Comparison of ENCODE assay signal across 11 mouse cellular contexts in genomic region chr11:96332105-96332504, GRCm38 (mm10). TPM values are rescaled to one million over a fixed set of nuclear protein-coding genes. Genes with fewer than 3 reads are reported as not detected.
DNase-seq lines count a peak whose midpoint lies in the region; ATAC-seq lines count a peak whose summit lies in the region.
"Had no signal": no experiment of that assay in that cellular context is flagged by ENCODE, and none has a peak within 500 bp of the region (broad histone marks: within the 10 kb centered on the region; RNA-seq: fewer than 3 reads in every experiment).

No protein-coding gene starts in this region.

- no peak for DNase-seq in heart, postnatal 4 days
- DNase-seq in neural tube, embryonic 11.5 days (ENCODE audit: low spot score) = peak; percentile 58
- no peak for DNase-seq in neural tube, embryonic 10.5 days (ENCODE audit: extremely low spot score, low spot score)
- no peak for DNase-seq in left cerebral cortex, postnatal 14 days (ENCODE audit: low spot score in 2 of 2)
- no peak for DNase-seq in urinary bladder, postnatal 25 days (ENCODE audit: low spot score)
- DNase-seq in layer of hippocampus, adult 9-10 months (ENCODE audit: low spot score) = no peak

- no peaks in the 10 kb centered on the region for H3K9me3 ChIP-seq in heart, embryonic 14.5 days (ENCODE audit: control insufficient read depth, low read length)
- H3K9me3 ChIP-seq in neural tube, embryonic 11.5 days (ENCODE audit: control insufficient read depth, low read length) = no peaks in the 10 kb centered on the region
- no peaks in the 10 kb centered on the region for H3K9me3 ChIP-seq in limb, embryonic 12.5 days
- H3K9me3 ChIP-seq: forebrain, embryonic 13.5 days; midbrain, embryonic 15.5 days had no signal

- no peak overlapping the region for H3K27ac ChIP-seq in heart, embryonic 14.5 days (replicated peaks in 1 of 2; ENCODE audit: control insufficient read depth in 1 of 2, insufficient read depth in 1 of 2, low read depth in 2 of 2, low read length in 2 of 2)
- peak overlapping the region; percentile 100 for H3K27ac ChIP-seq in neural tube, embryonic 11.5 days (ENCODE audit: low read depth, low read length)
- H3K27ac ChIP-seq in limb, embryonic 12.5 days = no peak overlapping the region
- H3K27ac ChIP-seq: forebrain, embryonic 13.5 days; midbrain, embryonic 15.5 days had no signal

- H3K4me3 ChIP-seq in heart, embryonic 14.5 days (ENCODE audit: control insufficient read depth in 1 of 2, insufficient read depth in 1 of 2, low read depth in 1 of 2, low read length in 2 of 2) = no peak overlapping the region
- peak overlapping the region; percentile 96 for H3K4me3 ChIP-seq in neural tube, embryonic 11.5 days (ENCODE audit: low read depth, low read length)
- H3K4me3 ChIP-seq in limb, embryonic 12.5 days (replicated peaks) = peak overlapping the region; percentile 38; the same call in 1 of the 2 replicates
- H3K4me3 ChIP-seq: forebrain, embryonic 13.5 days; midbrain, embryonic 15.5 days had no signal

- peak overlapping the region; percentile 49; the same call in 1 of the 2 replicates for H3K4me2 ChIP-seq in heart, embryonic 14.5 days (ENCODE audit: low read length)
- H3K4me2 ChIP-seq in neural tube, embryonic 11.5 days (ENCODE audit: low read depth) = peak overlapping the region; percentile 100
- peak overlapping the region; percentile 54 for H3K4me2 ChIP-seq in limb, embryonic 12.5 days
- H3K4me2 ChIP-seq: forebrain, embryonic 13.5 days; midbrain, embryonic 15.5 days had no signal

- WGBS in heart, embryonic 14.5 days = 4% methylated on average over 8 of the region's 8 CpGs
- WGBS in neural tube, embryonic 11.5 days = 0% methylated on average over 8 of the region's 8 CpGs
- WGBS in limb, embryonic 12.5 days = under 1% methylated on average over 8 of the region's 8 CpGs

- no peaks in the 10 kb centered on the region for H3K36me3 ChIP-seq in heart, embryonic 14.5 days (ENCODE audit: control insufficient read depth, insufficient read depth, low read length)
- H3K36me3 ChIP-seq in neural tube, embryonic 11.5 days (ENCODE audit: control insufficient read depth, insufficient read depth, low read length) = peaks cover 8% of the 10 kb centered on the region
- no peaks in the 10 kb centered on the region for H3K36me3 ChIP-seq in limb, embryonic 12.5 days
- H3K36me3 ChIP-seq: midbrain, embryonic 15.5 days had no signal

- intact Hi-C loops in left cerebral cortex, postnatal 14 days (cut with DNase I) = loop anchor here (10.0 kb wide), 1 partner anchor 137 kb away; the partner anchor contains the start of gene Hoxb13

- no peak overlapping the region for H3K9ac ChIP-seq in heart, embryonic 14.5 days (ENCODE audit: low read length)
- H3K9ac ChIP-seq in neural tube, embryonic 11.5 days (ENCODE audit: low read length) = peak overlapping the region; percentile 100
- no peak overlapping the region for H3K9ac ChIP-seq in limb, embryonic 12.5 days (replicated peaks)
- H3K9ac ChIP-seq: forebrain, embryonic 13.5 days; midbrain, embryonic 15.5 days had no signal

- ATAC-seq in heart, embryonic 14.5 days (ENCODE audit: insufficient number of reproducible peaks, insufficient read depth, low FRiP score, low read depth) = no peak
- ATAC-seq in neural tube, embryonic 11.5 days (ENCODE audit: insufficient read depth, low FRiP score, low TSS enrichment) = no peak
- ATAC-seq in limb, embryonic 12.5 days (ENCODE audit: insufficient number of reproducible peaks, insufficient read depth, low FRiP score, low TSS enrichment, low read depth) = no peak
- ATAC-seq: forebrain, embryonic 13.5 days; midbrain, embryonic 15.5 days had no signal

- H3K4me1 ChIP-seq in heart, embryonic 14.5 days (ENCODE audit: control insufficient read depth in 2 of 2, insufficient read depth in 2 of 2, low read length in 2 of 2) = peaks cover 0 to 3% of the 10 kb centered on the region in 2 experiments; a peak in 1 of 4 replicates
- H3K4me1 ChIP-seq in neural tube, embryonic 11.5 days (ENCODE audit: control insufficient read depth, insufficient read depth, low read length) = peaks cover 86% of the 10 kb centered on the region
- peaks cover 12% of the 10 kb centered on the region for H3K4me1 ChIP-seq in limb, embryonic 12.5 days (replicated peaks)
- H3K4me1 ChIP-seq: forebrain, embryonic 13.5 days; midbrain, embryonic 15.5 days had no signal

- H3K27me3 ChIP-seq in heart, embryonic 14.5 days (ENCODE audit: control insufficient read depth, insufficient read depth, low read length) = peaks cover 100% of the 10 kb centered on the region
- H3K27me3 ChIP-seq in neural tube, embryonic 11.5 days (ENCODE audit: control insufficient read depth, insufficient read depth, low read length) = no peaks in the 10 kb centered on the region
- peaks cover 100% of the 10 kb centered on the region for H3K27me3 ChIP-seq in limb, embryonic 12.5 days

RNA-seq across cellular contexts. Expression of gene Hoxb3, which starts 9.0 kb away (rescaled TPM):
- 0.31 and 0.43 TPM in 2 replicates for polyA plus RNA-seq in heart, embryonic 14.5 days (2014; fragmentation: Nextera tagmentation; extraction: Ambion mirVana)
- 1 to 10 TPM; 1.4 to 1.5 TPM for total RNA-seq in heart, postnatal 4 days (2021)
- polyA plus RNA-seq in neural tube, embryonic 11.5 days (2014; fragmentation: Nextera tagmentation; extraction: Ambion mirVana) = 10.3 and 14.2 TPM in 2 replicates
- 0.55 and 0.68 TPM in 2 replicates for polyA plus RNA-seq in limb, embryonic 12.5 days (2016; fragmentation: Nextera tagmentation; extraction: Ambion mirVana)
- total RNA-seq in left cerebral cortex, postnatal 14 days (2021) = not detected
- polyA plus RNA-seq: C2C12; forebrain, embryonic 13.5 days; midbrain, embryonic 15.5 days had no signal

RNA-seq across cellular contexts. Expression of gene Hoxb4, which starts 14.0 kb away (rescaled TPM):
- polyA plus RNA-seq in heart, embryonic 14.5 days (2014; fragmentation: Nextera tagmentation; extraction: Ambion mirVana) = 0.09 and 0.15 TPM in 2 replicates
- total RNA-seq in heart, postnatal 4 days (2021) = 1 to 10 TPM in 1 of 2 experiments, under 1 TPM in 1; 0.74 to 1.0 TPM
- polyA plus RNA-seq in neural tube, embryonic 11.5 days (2014; fragmentation: Nextera tagmentation; extraction: Ambion mirVana) = 3.1 and 3.8 TPM in 2 replicates
- 0.56 and 0.73 TPM in 2 replicates for polyA plus RNA-seq in limb, embryonic 12.5 days (2016; fragmentation: Nextera tagmentation; extraction: Ambion mirVana)
- not detected for total RNA-seq in left cerebral cortex, postnatal 14 days (2021)
- polyA plus RNA-seq: forebrain, embryonic 13.5 days; midbrain, embryonic 15.5 days had no signal

RNA-seq across cellular contexts. Expression of gene Hoxb2, which starts 18.2 kb away (rescaled TPM):
- polyA plus RNA-seq in heart, embryonic 14.5 days (2014; fragmentation: Nextera tagmentation; extraction: Ambion mirVana) = 2.0 and 2.9 TPM in 2 replicates
- 1 to 10 TPM; 1.3 to 2.2 TPM for total RNA-seq in heart, postnatal 4 days (2021)
- polyA plus RNA-seq in neural tube, embryonic 11.5 days (2014; fragmentation: Nextera tagmentation; extraction: Ambion mirVana) = 88.2 and 89.0 TPM in 2 replicates
- polyA plus RNA-seq in limb, embryonic 12.5 days (2016; fragmentation: Nextera tagmentation; extraction: Ambion mirVana) = 5.1 and 6.0 TPM in 2 replicates
- total RNA-seq in left cerebral cortex, postnatal 14 days (2021) = not detected
- polyA plus RNA-seq: C2C12; forebrain, embryonic 13.5 days had no signal

RNA-seq across cellular contexts. Expression of gene Hoxb5, which starts 29.0 kb away (rescaled TPM):
- polyA plus RNA-seq in heart, embryonic 14.5 days (2014; fragmentation: Nextera tagmentation; extraction: Ambion mirVana) = 0.27 TPM in 1 of 2 replicates, not detected in the other
- under 1 TPM in 1 of 2 experiments, not detected in 1; 0.32 TPM for total RNA-seq in heart, postnatal 4 days (2021)
- 49.0 and 49.1 TPM in 2 replicates for polyA plus RNA-seq in neural tube, embryonic 11.5 days (2014; fragmentation: Nextera tagmentation; extraction: Ambion mirVana)
- 0.83 and 2.1 TPM in 2 replicates for polyA plus RNA-seq in limb, embryonic 12.5 days (2016; fragmentation: Nextera tagmentation; extraction: Ambion mirVana)
- not detected for total RNA-seq in left cerebral cortex, postnatal 14 days (2021)
- polyA plus RNA-seq: C2C12; forebrain, embryonic 13.5 days had no signal

RNA-seq across cellular contexts. Expression of gene Hoxb1, which starts 33.4 kb away (rescaled TPM):
- polyA plus RNA-seq in heart, embryonic 14.5 days (2014; fragmentation: Nextera tagmentation; extraction: Ambion mirVana) = 0.09 TPM in 1 of 2 replicates, not detected in the other
- not detected for total RNA-seq in heart, postnatal 4 days (2021)
- polyA plus RNA-seq in neural tube, embryonic 11.5 days (2014; fragmentation: Nextera tagmentation; extraction: Ambion mirVana) = 15.7 and 17.2 TPM in 2 replicates
- polyA plus RNA-seq in limb, embryonic 12.5 days (2016; fragmentation: Nextera tagmentation; extraction: Ambion mirVana) = not detected in 2 replicates
- not detected for total RNA-seq in left cerebral cortex, postnatal 14 days (2021)
- polyA plus RNA-seq: C2C12; forebrain, embryonic 13.5 days; midbrain, embryonic 15.5 days had no signal

Comparison
In these comparisons a context has a peak if more than half of its experiments do, and no peak if none do; other contexts are left out.
1. H3K4me2 ChIP-seq: peak in every context shown above with its lines; median percentile 100 in neural tube, embryonic 11.5 days; 54 in limb, embryonic 12.5 days; 49 in heart, embryonic 14.5 days.
2. H3K4me3 ChIP-seq: peak in neural tube, embryonic 11.5 days (single experiment) and limb, embryonic 12.5 days (single experiment); none in heart, embryonic 14.5 days (0 of 2).
3. RNA of gene Hoxb2, which starts 18.2 kb away (polyA plus RNA-seq): 88.2 to 89.0 TPM in neural tube, embryonic 11.5 days; 5.1 to 6.0 TPM in limb, embryonic 12.5 days and 2.0 to 2.9 TPM in heart, embryonic 14.5 days; every median in the first group is over 10 times any median in the second.